Mouse (Mus musculus): ENCODE results near the gene Efna1.

GRCm38 (mm10) chr3:89293247-89293918, 12.4 kb upstream of the Efna1 start:
- TF ChIP-seq CTCF (IDR thresholded peaks at IDR 0.05; ENCODE audit: control insufficient read depth, insufficient read depth, insufficient read length) (no peak), USF1 (IDR thresholded peaks at IDR 0.05; ENCODE audit: low read depth) (no peak), MAX (IDR thresholded peaks at IDR 0.05) (no peak), MYOG (IDR thresholded peaks at IDR 0.05; ENCODE audit: control insufficient read depth, extremely low read depth, insufficient read length) (no peak), MYOD1 (IDR thresholded peaks at IDR 0.05; ENCODE audit: control insufficient read depth, insufficient read length, low read depth) (no peak)
